Mouse (Mus musculus) neural tube, embryonic 12.5 days (tissue): Measurements from ENCODE around the gene Kctd15. TPM values are rescaled to one million over a fixed set of nuclear protein-coding genes. Genes with fewer than 3 reads are reported as not detected.

Source experiments
- ATAC-seq: fragments of 200-750 bp; cut with Nextera tagmentation; 2 replicates; pipeline ENCODE4 v1.8.0; 2017; ENCODE audit warnings: low read depth, mild to moderate bottlenecking, moderate TSS enrichment, moderate library complexity; ENCODE audit not compliant: low FRiP score
- H3K27ac ChIP-seq: fragments of 300-500 bp; sonication (generic); 2 replicates; pipeline ENCODE4 v1.5.1; 2016
- H3K27me3 ChIP-seq: fragments of 300-500 bp; sonication (generic); replicated peaks from 2 replicates; pipeline ENCODE4 v1.6.1; 2016; ENCODE audit warnings: mild to moderate bottlenecking
- H3K36me3 ChIP-seq: fragments of 300-500 bp; sonication (generic); 2 replicates; pipeline ENCODE4 v1.6.1; 2016; ENCODE audit warnings: mild to moderate bottlenecking
- H3K4me1 ChIP-seq: fragments of 300-500 bp; sonication (generic); 2 replicates; pipeline ENCODE4 v1.6.1; 2016
- H3K4me2 ChIP-seq: fragments of 300-500 bp; sonication (generic); replicated peaks from 2 replicates; pipeline ENCODE4 v1.6.1; 2016; ENCODE audit warnings: mild to moderate bottlenecking
- H3K4me3 ChIP-seq: fragments of 300-500 bp; sonication (generic); 2 replicates; pipeline ENCODE4 v1.5.1; 2016
- H3K9ac ChIP-seq: fragments of 300-500 bp; sonication (generic); 2 replicates; pipeline ENCODE4 v1.6.1; 2016; ENCODE audit warnings: mild to moderate bottlenecking
- H3K9me3 ChIP-seq: fragments of 300-500 bp; sonication (generic); 2 replicates; pipeline ENCODE4 v1.6.1; 2016; ENCODE audit warnings: mild to moderate bottlenecking
- WGBS: fragments of 180-500 bp; shearing (Covaris S2); methylation state at CpG from one replicate; pipeline ENCODE4 v1.1.7; 2016; 5-methylcytosine and 5-hydroxymethylcytosine counted together
- polyA plus RNA-seq: library from polyadenylated mRNA; unstranded; fragments of >200 nt; fragmentation: Nextera tagmentation; extraction: Ambion mirVana; gene quantifications from 2 replicates; pipeline ENCODE4 v1.2.1, GENCODE M21; 2016

Kctd15 gene
- polyA plus RNA-seq, 1 experiment from 2014 or later, result 41.9 TPM

DNA sequence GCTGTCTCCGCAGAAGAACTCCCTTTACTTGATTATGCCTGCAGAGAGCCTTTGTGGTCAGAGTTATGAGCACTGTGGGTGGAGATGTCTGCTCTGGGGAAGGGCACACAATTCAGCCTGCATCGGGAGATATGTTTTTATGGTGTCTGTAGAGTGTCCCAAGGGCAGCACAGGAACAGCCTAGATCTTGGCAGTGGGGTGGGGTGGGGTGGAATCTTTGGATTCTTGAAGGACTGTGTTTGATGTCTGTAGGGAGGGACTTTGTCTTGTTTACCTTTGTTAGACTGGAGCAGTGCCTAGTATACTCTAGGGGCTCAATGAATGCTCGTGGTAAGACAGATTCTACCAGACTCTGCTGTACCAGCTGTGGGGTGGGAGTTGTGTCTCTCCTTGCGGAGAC lies 28.6 kb upstream of the Kctd15 start:
- Histone ChIP-seq H3K27me3 (no peaks in the 10 kb centered on the region), H3K4me3 (no peak overlapping the region), H3K4me1 (peaks cover 21% of the 10 kb centered on the region), H3K4me2 (no peak overlapping the region), H3K27ac (no peak overlapping the region), H3K36me3 (no peaks in the 10 kb centered on the region), H3K9ac (no peak overlapping the region), H3K9me3 (no peaks in the 10 kb centered on the region)
- ATAC-seq, result no peak
- WGBS, result 78% methylated on average over 4 of the region's 4 CpGs

- Histone ChIP-seq H3K4me2 (no peak overlapping the region), H3K9ac (no peak overlapping the region), H3K27me3 (peaks cover 1% of the 10 kb centered on the region), H3K36me3 (no peaks in the 10 kb centered on the region), H3K27ac (no peak overlapping the region), H3K9me3 (no peaks in the 10 kb centered on the region), H3K4me3 (no peak overlapping the region), H3K4me1 (peaks cover 5% of the 10 kb centered on the region)
- 60% methylated on average over 15 of the region's 15 CpGs for WGBS
- no peak for ATAC-seq
These were observed 24.4 kb upstream of the Kctd15 start for GRCm38 (mm10) chr7:34680771-34681421.

- Histone ChIP-seq H3K36me3 (no peaks in the 10 kb centered on the region), H3K9ac (no peak overlapping the region), H3K27me3 (peaks cover 12% of the 10 kb centered on the region), H3K27ac (no peak overlapping the region), H3K4me1 (peaks cover 6% of the 10 kb centered on the region), H3K4me3 (no peak overlapping the region), H3K9me3 (no peaks in the 10 kb centered on the region), H3K4me2 (no peak overlapping the region)
- ATAC-seq, result no peak
- 79% methylated on average over 2 of the region's 2 CpGs for WGBS
These were observed 23.4 kb upstream of the Kctd15 start for GRCm38 (mm10) chr7:34679886-34680285.

DNA sequence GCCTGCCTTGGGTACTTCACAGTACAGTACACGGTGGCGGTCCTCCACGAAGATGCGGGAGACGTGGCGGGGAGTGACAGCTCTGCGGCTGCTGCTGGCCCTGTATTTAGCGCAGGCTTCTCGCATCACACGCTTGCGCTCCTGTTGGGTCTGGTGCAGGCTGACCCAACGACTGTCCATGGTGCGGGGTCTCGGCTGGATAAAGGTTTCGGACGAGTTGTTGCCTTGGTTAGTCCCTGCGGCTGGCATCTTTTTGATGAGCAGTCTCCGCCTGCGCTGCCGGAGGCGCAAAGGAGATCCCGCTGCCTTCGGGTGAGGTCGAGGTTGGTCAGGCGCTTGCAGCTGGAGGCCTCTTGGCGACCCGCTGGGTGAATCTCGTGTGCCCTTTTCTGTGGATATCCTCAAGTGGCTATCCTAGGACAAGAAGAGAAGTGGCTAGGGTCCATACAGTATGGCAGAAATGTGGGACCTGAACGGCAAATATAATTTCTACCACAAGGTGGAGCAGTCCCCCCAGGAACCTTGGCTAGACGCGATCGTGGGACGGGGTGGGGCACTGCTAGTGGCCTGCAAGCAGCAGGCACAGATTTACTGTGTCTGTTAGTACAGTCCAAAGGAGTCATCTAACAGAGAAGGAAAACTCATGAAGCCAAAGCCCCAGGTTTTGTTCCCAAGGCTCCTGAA lies 19.4 kb upstream of the Kctd15 start:
- H3K36me3 ChIP-seq, result no peaks in the 10 kb centered on the region
- H3K27me3 ChIP-seq, result peaks cover 34% of the 10 kb centered on the region
- peak overlapping the region; percentile 50 for H3K4me2 ChIP-seq
- peak overlapping the region; percentile 16 for H3K4me3 ChIP-seq
- H3K27ac ChIP-seq, result no peak overlapping the region
- H3K9ac ChIP-seq, result 0 out of 2 replicates have a peak overlapping the region, but pooled peaks have one; percentile 1
- H3K4me1 ChIP-seq, result peaks cover 6% of the 10 kb centered on the region
- H3K9me3 ChIP-seq, result no peaks in the 10 kb centered on the region
- ATAC-seq, result peak; percentile 13; the same call in 1 of the 2 replicates
- 6% methylated on average over 33 of the region's 33 CpGs for whole genome bisulfite sequencing

DNA sequence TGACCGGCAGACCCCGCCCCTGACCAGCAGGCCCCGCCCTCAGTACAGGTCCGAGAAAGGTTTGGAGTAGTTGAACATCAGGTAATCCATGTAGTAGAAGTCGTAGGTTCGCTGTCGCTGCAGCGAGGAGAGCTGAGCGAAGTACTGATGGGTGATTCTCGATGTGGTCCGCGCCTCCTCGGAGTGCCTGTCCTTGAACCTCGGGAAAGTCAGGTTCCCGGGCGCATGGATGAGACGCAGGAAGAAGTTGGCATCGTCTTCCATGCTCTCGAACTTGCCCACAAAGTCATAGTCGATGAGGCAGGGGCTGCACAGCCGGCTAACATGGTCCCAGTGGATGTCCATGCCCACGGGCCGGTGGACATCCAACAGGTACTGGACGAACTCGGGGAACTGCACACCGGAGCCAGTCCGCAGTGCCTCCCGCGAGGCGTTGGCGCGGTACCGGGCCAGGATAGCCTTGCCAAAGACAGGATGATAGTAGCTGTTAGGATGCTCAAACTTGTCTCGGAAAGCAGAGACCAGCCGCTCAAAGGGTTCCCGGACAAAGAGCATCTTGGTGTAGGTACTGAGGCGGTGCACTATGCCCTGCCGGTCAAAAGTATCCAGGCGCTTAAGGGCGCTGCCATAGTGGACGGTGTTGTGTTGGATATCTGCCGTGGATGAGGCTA lies 18.7 kb upstream of the Kctd15 start:
- Histone ChIP-seq H3K4me3 (no peak overlapping the region), H3K27me3 (peaks cover 34% of the 10 kb centered on the region), H3K4me1 (peaks cover 6% of the 10 kb centered on the region), H3K36me3 (no peaks in the 10 kb centered on the region), H3K4me2 (peak overlapping the region; percentile 50), H3K9me3 (no peaks in the 10 kb centered on the region), H3K27ac (no peak overlapping the region), H3K9ac (no peak overlapping the region)
- 14% methylated on average over 42 of the region's 42 CpGs for WGBS
- no peak for ATAC-seq

GRCm38 (mm10) chr7:34672916-34673315 lies 16.4 kb upstream of the Kctd15 start:
- Histone ChIP-seq H3K27me3 (peaks cover 34% of the 10 kb centered on the region), H3K9ac (no peak overlapping the region), H3K4me2 (no peak overlapping the region), H3K9me3 (no peaks in the 10 kb centered on the region), H3K36me3 (no peaks in the 10 kb centered on the region), H3K4me3 (no peak overlapping the region), H3K27ac (no peak overlapping the region), H3K4me1 (peaks cover 9% of the 10 kb centered on the region)
- WGBS, result 86% methylated on average over 4 of the region's 4 CpGs
- ATAC-seq, result no peak

GRCm38 (mm10) chr7:34671911-34672310 lies 15.4 kb upstream of the Kctd15 start:
- 1% methylated on average over 6 of the region's 6 CpGs for WGBS
- peak; percentile 51 for ATAC-seq
- no peak overlapping the region for H3K4me2 ChIP-seq
- no peak overlapping the region for H3K9ac ChIP-seq
- peaks cover 34% of the 10 kb centered on the region for H3K27me3 ChIP-seq
- H3K4me1 ChIP-seq, result peaks cover 9% of the 10 kb centered on the region
- no peaks in the 10 kb centered on the region for H3K9me3 ChIP-seq
- H3K4me3 ChIP-seq, result no peak overlapping the region
- H3K36me3 ChIP-seq, result no peaks in the 10 kb centered on the region
- H3K27ac ChIP-seq, result no peak overlapping the region

DNA sequence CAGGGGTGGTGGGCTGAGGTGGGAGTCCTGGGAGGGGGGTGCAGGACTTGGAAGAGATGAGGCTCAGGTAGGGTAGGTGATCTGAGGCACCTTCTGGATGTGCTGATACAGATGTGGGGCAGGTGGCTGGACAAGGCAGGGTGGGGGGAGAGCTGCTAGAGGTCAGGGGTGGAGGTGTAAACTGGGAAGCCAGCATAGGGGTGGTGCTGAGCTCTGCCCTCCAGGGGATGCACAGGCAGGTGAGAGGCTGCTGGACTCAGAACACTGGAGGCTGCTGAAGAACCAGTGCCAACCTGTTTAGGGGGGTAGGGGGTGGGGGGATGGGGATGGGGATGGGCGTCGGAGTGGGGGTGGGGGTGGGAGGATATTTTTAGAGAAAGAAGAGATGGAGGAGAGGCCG lies 14.2 kb upstream of the Kctd15 start:
- no peak for ATAC-seq
- H3K27me3 ChIP-seq, result peaks cover 32% of the 10 kb centered on the region
- WGBS, result 88% methylated on average over 3 of the region's 3 CpGs
- H3K4me1 ChIP-seq, result peaks cover 7% of the 10 kb centered on the region
- no peak overlapping the region for H3K27ac ChIP-seq
- H3K9ac ChIP-seq, result no peak overlapping the region
- no peak overlapping the region for H3K4me3 ChIP-seq
- no peaks in the 10 kb centered on the region for H3K9me3 ChIP-seq
- H3K4me2 ChIP-seq, result no peak overlapping the region
- no peaks in the 10 kb centered on the region for H3K36me3 ChIP-seq

GRCm38 (mm10) chr7:34669336-34669735 lies 12.8 kb upstream of the Kctd15 start:
- Histone ChIP-seq H3K36me3 (no peaks in the 10 kb centered on the region), H3K27me3 (peaks cover 17% of the 10 kb centered on the region), H3K4me3 (no peak overlapping the region), H3K4me2 (no peak overlapping the region), H3K27ac (no peak overlapping the region), H3K9ac (no peak overlapping the region), H3K9me3 (no peaks in the 10 kb centered on the region), H3K4me1 (peaks cover 3% of the 10 kb centered on the region; the same call in 1 of the 2 replicates)
- ATAC-seq, result no peak
- 20% methylated on average over 9 of the region's 9 CpGs for WGBS

DNA sequence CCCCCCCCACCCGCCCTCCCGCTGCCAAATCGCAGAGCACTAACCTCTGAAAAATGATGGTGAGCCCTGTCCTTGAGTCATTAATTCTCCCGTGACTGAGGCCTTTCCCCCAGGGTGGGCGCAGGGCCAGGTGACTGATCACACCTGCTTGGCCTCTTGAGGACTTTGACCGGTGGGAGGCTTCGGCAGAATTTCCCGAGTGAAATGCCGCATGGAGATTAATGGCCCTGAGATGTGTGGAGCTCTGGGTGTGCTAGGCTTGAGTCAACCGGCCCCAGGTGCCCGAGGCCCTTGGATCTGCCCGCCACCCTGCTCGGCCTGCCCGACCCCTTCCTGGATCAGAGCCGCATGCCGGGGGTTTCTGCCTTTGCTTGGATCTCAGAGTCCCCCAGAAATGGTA lies 11.3 kb upstream of the Kctd15 start:
- ATAC-seq, result no peak
- no peak overlapping the region for H3K27ac ChIP-seq
- H3K9me3 ChIP-seq, result no peaks in the 10 kb centered on the region
- H3K36me3 ChIP-seq, result no peaks in the 10 kb centered on the region
- 81% methylated on average over 16 of the region's 16 CpGs for WGBS
- H3K4me3 ChIP-seq, result no peak overlapping the region
- H3K9ac ChIP-seq, result no peak overlapping the region
- H3K4me2 ChIP-seq, result no peak overlapping the region
- H3K27me3 ChIP-seq, result 0 out of 2 replicates have a peak, but pooled peaks cover 3% of the 10 kb centered on the region
- peaks cover 3% of the 10 kb centered on the region for H3K4me1 ChIP-seq

GRCm38 (mm10) chr7:34663145-34663544 lies 6.6 kb upstream of the Kctd15 start:
- H3K27ac ChIP-seq, result no peak overlapping the region
- H3K4me3 ChIP-seq, result no peak overlapping the region
- no peak for ATAC-seq
- H3K4me1 ChIP-seq, result peaks cover 3% of the 10 kb centered on the region; the same call in 1 of the 2 replicates
- 53% methylated on average over 7 of the region's 7 CpGs for WGBS
- H3K9me3 ChIP-seq, result no peaks in the 10 kb centered on the region
- H3K9ac ChIP-seq, result no peak overlapping the region
- no peaks in the 10 kb centered on the region for H3K36me3 ChIP-seq
- H3K27me3 ChIP-seq, result no peaks in the 10 kb centered on the region
- H3K4me2 ChIP-seq, result no peak overlapping the region

DNA sequence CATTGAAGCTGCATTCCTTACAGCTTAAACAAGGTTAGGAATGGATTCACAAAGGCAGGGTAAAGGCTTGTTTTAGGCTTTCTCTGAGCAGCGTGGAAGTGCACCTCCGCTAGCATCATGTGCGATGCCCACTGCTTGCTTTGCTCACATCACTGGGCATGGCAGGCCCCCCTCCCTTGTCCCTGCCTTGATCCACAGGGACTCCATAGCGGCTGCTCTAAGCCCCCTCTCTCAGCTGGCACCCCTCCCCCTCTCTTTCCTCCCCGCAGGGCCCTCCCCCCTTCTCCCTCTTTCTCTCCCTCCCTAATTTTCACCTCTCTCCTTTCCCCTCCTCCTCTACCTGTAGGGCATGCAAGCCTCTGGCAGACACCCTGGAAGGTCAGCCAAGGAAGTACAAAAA lies 5.7 kb upstream of the Kctd15 start:
- ATAC-seq, result no peak
- Histone ChIP-seq H3K4me3 (no peak overlapping the region), H3K4me2 (0 out of 2 replicates have a peak overlapping the region, but pooled peaks have one; percentile 7), H3K9me3 (no peaks in the 10 kb centered on the region), H3K9ac (no peak overlapping the region), H3K4me1 (peaks cover 3% of the 10 kb centered on the region; the same call in 1 of the 2 replicates), H3K27me3 (no peaks in the 10 kb centered on the region), H3K27ac (no peak overlapping the region), H3K36me3 (no peaks in the 10 kb centered on the region)
- 18% methylated on average over 5 of the region's 5 CpGs for WGBS
